Mouse (Mus musculus) midbrain, embryonic 14.5 days (tissue): ENCODE data around the gene Cttnbp2nl. TPM values are rescaled to one million over a fixed set of nuclear protein-coding genes. Genes with fewer than 3 reads are reported as not detected.

Experiments used
- ATAC-seq: fragments of 200-750 bp; cut with Nextera tagmentation; 2 replicates; pipeline ENCODE4 v1.8.0; 2017; ENCODE audit warnings: moderate number of reproducible peaks, moderate library complexity; ENCODE audit not compliant: low FRiP score, low TSS enrichment
- DNase-seq: peaks from one replicate; pipeline ENCODE4 v3.0.0-alpha.2; 2015
- H3K27ac ChIP-seq: fragments of 300-500 bp; sonication (generic); replicated peaks from 2 replicates; pipeline ENCODE4 v1.5.1; 2014; ENCODE audit warnings: mild to moderate bottlenecking, low read depth, low read length, moderate library complexity
- H3K27me3 ChIP-seq: fragments of 300-500 bp; sonication (generic); 2 replicates; pipeline ENCODE4 v1.6.1; 2014; ENCODE audit warnings: low read length, control low read depth, mixed read lengths; ENCODE audit not compliant: control insufficient read depth, insufficient read depth
- H3K36me3 ChIP-seq: fragments of 300-500 bp; sonication (generic); 2 replicates; pipeline ENCODE4 v1.6.1; 2014; ENCODE audit warnings: low read length, control low read depth; ENCODE audit not compliant: control insufficient read depth, insufficient read depth
- H3K4me1 ChIP-seq: fragments of 300-500 bp; sonication (generic); 2 replicates; pipeline ENCODE4 v1.6.1; 2014; ENCODE audit warnings: mild to moderate bottlenecking, antibody characterized with exemption, low read length, control low read depth; ENCODE audit not compliant: control insufficient read depth, insufficient read depth
- H3K4me2 ChIP-seq: fragments of 300-500 bp; sonication (generic); 2 replicates; pipeline ENCODE4 v1.6.1; 2014; ENCODE audit warnings: mild to moderate bottlenecking, low read length, moderate library complexity
- H3K4me3 ChIP-seq: fragments of 300-500 bp; sonication (generic); replicated peaks from 2 replicates; pipeline ENCODE4 v1.5.1; 2014; ENCODE audit warnings: low read depth, low read length
- H3K9ac ChIP-seq: fragments of 300-500 bp; sonication (generic); replicated peaks from 2 replicates; pipeline ENCODE4 v1.6.1; 2014; ENCODE audit warnings: mild to moderate bottlenecking, low read length, moderate library complexity
- H3K9me3 ChIP-seq: fragments of 300-500 bp; sonication (generic); 2 replicates; pipeline ENCODE4 v1.6.1; 2016; ENCODE audit warnings: low read length, control low read depth, mixed read lengths; ENCODE audit not compliant: control insufficient read depth
- WGBS: fragments of 180-500 bp; shearing (Covaris S2); extraction: QIAGEN DNeasy Blood & Tissue Kit; methylation state at CpG from one replicate; pipeline ENCODE4 v1.1.7; 2014; 5-methylcytosine and 5-hydroxymethylcytosine counted together
- polyA plus RNA-seq: library from polyadenylated mRNA; unstranded; fragments of >200 nt; fragmentation: Nextera tagmentation; extraction: Ambion mirVana; gene quantifications from 2 replicates; pipeline ENCODE4 v1.2.1, GENCODE M21; 2014

Cttnbp2nl gene
- polyA plus RNA-seq, 1 experiment from 2014 or later = 59.7 TPM

DNA sequence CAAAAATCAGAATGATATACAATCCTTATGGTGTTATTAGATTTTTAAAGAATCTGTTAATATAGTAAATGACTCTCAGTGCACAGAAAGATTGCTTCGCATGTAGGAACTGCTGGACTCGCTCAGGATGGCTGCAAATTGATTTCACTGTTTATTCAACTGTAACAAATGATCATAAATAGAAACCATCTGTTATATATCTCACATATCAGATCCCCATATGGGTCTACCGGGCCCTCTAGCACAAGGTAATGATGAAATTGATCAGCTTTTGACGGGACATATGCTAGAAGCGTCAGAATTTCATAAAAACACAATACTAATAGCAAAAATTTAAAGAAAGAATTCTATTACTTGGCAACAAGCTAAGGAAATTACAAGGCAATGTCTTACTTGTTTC lies 73.2 kb downstream of the Cttnbp2nl start:
- DNase-seq (no peak), ATAC-seq (no peak)
- no peaks in the 10 kb centered on the region for H3K4me1 ChIP-seq

GRCm38 (mm10) chr3:104967548-104968300 lies 85.2 kb downstream of the Cttnbp2nl start:
- WGBS = 1% methylated on average over 49 of the region's 49 CpGs
- no peak overlapping the region for H3K27ac ChIP-seq

More for the DNA sequence above, 73.2 kb downstream of the Cttnbp2nl start:
- no peak overlapping the region for H3K27ac ChIP-seq
- H3K36me3 ChIP-seq = no peaks in the 10 kb centered on the region
- H3K27me3 ChIP-seq = no peaks in the 10 kb centered on the region
- no peak overlapping the region for H3K4me2 ChIP-seq
- WGBS = 81% methylated on average over 5 of the region's 5 CpGs
- H3K9ac ChIP-seq = no peak overlapping the region
- no peak overlapping the region for H3K4me3 ChIP-seq
- no peaks in the 10 kb centered on the region for H3K9me3 ChIP-seq

GRCm38 (mm10) chr3:104965991-104966554 lies 86.9 kb downstream of the Cttnbp2nl start:
- Histone ChIP-seq H3K27ac (no peak overlapping the region), H3K4me3 (no peak overlapping the region), H3K27me3 (peaks cover 32% of the 10 kb centered on the region), H3K9me3 (no peaks in the 10 kb centered on the region), H3K4me1 (peaks cover 17% of the 10 kb centered on the region), H3K9ac (no peak overlapping the region), H3K4me2 (no peak overlapping the region), H3K36me3 (no peaks in the 10 kb centered on the region)
- ATAC-seq (no peak), DNase-seq (no peak)
- 80% methylated on average over 7 of the region's 7 CpGs for WGBS

More at GRCm38 (mm10) chr3:104967548-104968300, 85.2 kb downstream of the Cttnbp2nl start:
- no peaks in the 10 kb centered on the region for H3K9me3 ChIP-seq
- peak overlapping the region; percentile 55 for H3K9ac ChIP-seq
- H3K4me1 ChIP-seq = peaks cover 11% of the 10 kb centered on the region
- peak overlapping the region; percentile 63 for H3K4me2 ChIP-seq
- H3K27me3 ChIP-seq = peaks cover 17% of the 10 kb centered on the region
- H3K4me3 ChIP-seq = peak overlapping the region; percentile 37
- DNase-seq (peak; percentile 82), ATAC-seq (peak; percentile 56)
- no peaks in the 10 kb centered on the region for H3K36me3 ChIP-seq

- Histone ChIP-seq H3K4me3 (no peak overlapping the region), H3K27ac (no peak overlapping the region), H3K9ac (no peak overlapping the region), H3K36me3 (no peaks in the 10 kb centered on the region), H3K9me3 (no peaks in the 10 kb centered on the region), H3K4me1 (peaks cover 17% of the 10 kb centered on the region), H3K4me2 (no peak overlapping the region), H3K27me3 (peaks cover 41% of the 10 kb centered on the region)
- ATAC-seq = no peak
- no peak for DNase-seq
- WGBS = 79% methylated on average over 8 of the region's 8 CpGs
These were observed 87.7 kb downstream of the Cttnbp2nl start for GRCm38 (mm10) chr3:104965070-104965855.

DNA sequence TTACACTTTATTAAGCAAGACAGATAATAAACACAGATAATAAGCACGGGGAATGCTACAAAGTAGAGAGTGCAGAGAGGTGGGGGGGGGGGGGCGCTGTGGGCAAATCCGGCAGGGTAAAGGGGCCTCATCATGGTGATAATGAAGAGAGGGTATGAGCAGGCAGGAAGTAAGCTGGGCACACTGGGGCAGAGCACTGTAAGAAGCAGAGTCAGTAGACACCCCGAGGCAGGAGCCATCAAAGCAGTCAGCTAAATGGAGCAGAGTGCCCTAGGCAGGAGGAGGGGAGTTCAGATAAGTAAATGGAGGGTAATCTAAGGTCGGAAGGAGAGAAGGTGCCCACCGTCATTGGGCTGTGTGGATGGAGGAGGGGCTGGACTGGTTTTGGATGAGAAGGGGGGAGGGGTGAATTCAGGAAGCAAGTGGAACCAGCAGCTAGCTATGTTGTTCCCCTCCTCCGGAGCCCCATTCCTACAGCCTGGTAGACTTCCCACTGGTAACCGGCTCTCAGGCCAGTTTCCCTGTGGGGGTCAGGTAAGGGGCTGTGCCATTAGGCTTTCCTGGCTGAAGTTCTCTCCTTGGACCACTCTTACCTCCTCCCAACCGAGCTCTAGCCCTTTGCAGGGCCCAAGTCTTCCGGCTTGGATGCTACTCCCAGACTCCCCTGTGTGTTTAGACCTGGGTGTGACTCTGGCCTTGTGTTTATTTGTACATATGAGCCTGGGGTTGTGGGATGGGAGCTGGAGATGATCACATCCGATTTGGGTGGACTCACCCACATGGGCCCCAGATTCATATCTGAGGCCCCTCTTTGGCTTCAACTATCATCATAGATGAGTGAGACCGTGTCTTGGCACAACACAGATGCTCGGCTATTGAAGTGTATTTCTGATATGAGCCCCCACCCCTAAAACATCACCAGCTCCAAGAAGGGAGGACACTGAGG lies 89.3 kb downstream of the Cttnbp2nl start:
- Histone ChIP-seq H3K9me3 (no peaks in the 10 kb centered on the region), H3K4me3 (no peak overlapping the region), H3K9ac (no peak overlapping the region), H3K27me3 (peaks cover 54% of the 10 kb centered on the region), H3K4me1 (peaks cover 17% of the 10 kb centered on the region), H3K27ac (no peak overlapping the region), H3K36me3 (no peaks in the 10 kb centered on the region), H3K4me2 (no peak overlapping the region)
- WGBS = 35% methylated on average over 12 of the region's 13 CpGs
- ATAC-seq (no peak; the same call in 1 of the 2 replicates), DNase-seq (peak; percentile 50)

DNA sequence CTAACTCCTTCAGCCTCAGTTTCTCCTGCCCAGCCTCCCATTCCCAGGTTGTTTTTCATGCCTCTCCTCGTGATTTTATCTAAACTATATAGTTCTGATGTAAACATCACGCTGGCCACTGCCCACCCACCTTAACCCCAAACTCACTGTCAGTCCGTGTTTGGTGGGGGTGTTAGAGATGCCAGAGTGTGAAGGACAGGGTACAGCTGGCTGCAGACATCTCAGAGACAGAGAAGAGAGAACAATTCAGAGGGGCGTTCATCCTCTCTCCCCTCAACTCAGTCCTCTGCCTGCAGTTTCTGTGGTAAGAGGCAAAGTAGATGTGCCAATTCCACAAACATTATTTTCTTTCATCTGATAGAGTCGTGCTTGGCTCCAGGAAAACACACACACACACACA lies 90.1 kb downstream of the Cttnbp2nl start:
- no peak for ATAC-seq
- Histone ChIP-seq H3K4me3 (no peak overlapping the region), H3K27me3 (peaks cover 56% of the 10 kb centered on the region), H3K4me1 (peaks cover 15% of the 10 kb centered on the region), H3K27ac (no peak overlapping the region), H3K9ac (no peak overlapping the region), H3K9me3 (no peaks in the 10 kb centered on the region), H3K4me2 (no peak overlapping the region), H3K36me3 (no peaks in the 10 kb centered on the region)
- DNase-seq = no peak
- 9% methylated on average over 5 of the region's 5 CpGs for WGBS

- Histone ChIP-seq H3K4me3 (peak overlapping the region; percentile 53), H3K27me3 (peaks cover 56% of the 10 kb centered on the region), H3K4me2 (peak overlapping the region; percentile 69), H3K36me3 (no peaks in the 10 kb centered on the region), H3K4me1 (peaks cover 12% of the 10 kb centered on the region; the same call in 1 of the 2 replicates), H3K9me3 (no peaks in the 10 kb centered on the region), H3K27ac (no peak overlapping the region), H3K9ac (peak overlapping the region; percentile 47; the same call in 1 of the 2 replicates)
- peak; percentile 43 for DNase-seq
- under 1% methylated on average over 31 of the region's 31 CpGs for WGBS
- no peak for ATAC-seq
These were observed 90.8 kb downstream of the Cttnbp2nl start for GRCm38 (mm10) chr3:104962141-104962611.
